Mouse (Mus musculus): ENCODE measurements around the gene Rerg. TPM values are rescaled to one million over a fixed set of nuclear protein-coding genes. Genes with fewer than 3 reads are reported as not detected.

Gene Rerg
- total RNA-seq, 2 experiments from 2014 or later = 8.0 to 12.6 TPM

DNA sequence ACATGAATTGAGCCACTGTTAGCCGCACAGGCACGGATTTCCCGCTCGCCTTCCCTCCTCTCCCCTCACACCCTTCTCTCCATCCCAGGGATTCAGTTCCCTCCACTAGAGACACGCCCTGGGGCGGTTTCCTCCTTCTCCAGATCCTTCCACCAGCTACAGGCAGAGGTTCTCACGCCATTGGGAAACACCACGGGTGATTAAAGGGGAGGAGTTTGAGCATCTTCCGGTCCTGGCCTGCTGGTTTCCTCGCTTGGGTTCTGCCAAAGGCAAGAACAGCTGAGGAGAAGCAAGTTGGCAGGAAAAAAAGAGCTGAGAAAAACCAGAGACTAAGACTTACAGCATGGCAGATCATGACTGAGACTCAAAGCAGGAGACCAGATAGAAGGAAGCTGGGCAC is 6.7 kb downstream of the Rerg start:
- DNase-seq (ENCODE audit: low spot score in 2 of 2) = no peak

DNA sequence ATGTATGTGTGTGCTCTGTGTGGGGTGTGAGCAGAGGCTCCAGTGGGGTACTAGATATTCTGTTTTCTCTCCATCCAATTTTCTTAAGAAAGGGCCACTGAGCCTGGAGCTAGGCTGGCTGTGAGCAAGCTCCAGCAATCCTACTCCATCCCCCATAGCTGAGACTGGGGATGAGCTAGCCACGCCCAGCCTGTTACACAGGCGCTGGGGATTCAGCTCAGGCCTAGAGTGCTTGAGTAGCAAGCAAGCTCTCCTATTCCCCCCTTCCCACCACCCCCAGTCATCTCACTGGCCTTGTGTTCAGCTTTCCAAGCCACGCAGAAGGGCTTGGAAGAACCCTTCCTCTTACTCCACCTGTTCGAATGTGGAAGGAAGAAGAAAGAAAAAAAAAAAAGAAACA is 7.2 kb downstream of the Rerg start:
- DNase-seq (ENCODE audit: low spot score in 2 of 2) = no peak

DNA sequence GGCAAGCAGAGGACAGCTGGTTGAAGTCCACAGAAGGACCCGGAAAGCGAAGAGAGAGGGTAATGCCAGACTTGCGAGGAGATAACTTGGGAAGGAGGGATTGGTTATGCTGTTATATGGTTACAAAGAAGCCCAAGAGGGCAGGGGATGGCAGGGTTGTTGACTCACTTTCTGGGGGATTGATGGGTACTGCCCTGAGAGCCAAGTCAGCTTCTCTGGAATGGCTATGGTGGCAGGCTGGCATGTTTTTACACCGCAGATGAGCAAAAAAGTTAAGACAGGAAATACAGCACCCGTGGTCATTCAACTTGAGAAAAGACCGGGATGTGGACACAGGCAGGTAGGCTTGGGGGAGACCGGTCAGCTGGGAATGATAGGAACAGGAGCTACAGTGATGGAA is 7.8 kb downstream of the Rerg start:
- no peak for DNase-seq (ENCODE audit: low spot score in 2 of 2)

DNA sequence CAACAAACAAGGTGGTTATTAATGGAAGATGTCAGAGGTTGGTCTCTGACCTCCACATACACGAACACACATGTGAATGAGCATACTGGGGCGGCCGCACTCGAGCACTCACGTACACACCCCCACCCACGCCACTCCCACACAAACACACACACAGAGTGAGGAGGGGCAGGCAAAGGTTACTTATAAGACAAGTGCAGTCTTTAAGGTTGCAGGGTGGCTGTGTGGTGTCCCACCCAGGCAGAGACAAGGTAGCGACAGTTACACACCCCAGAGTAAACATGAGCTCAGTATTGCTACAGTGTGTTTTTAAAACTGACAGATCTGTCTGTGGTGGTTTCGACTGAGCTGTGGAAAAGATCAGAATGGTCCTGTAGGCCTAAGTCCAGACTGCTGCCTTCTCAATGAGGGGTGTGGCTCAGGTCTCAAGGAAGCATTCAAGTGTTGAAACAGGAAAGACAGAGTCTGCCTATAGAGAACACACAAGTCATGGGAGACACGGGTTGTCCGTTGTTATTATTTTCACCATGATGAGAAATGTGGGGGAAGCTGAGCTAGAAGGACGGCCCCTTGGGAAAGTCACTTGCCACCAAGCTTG is 8.7 kb downstream of the Rerg start:
- DNase-seq (ENCODE audit: low spot score in 2 of 2) = no peak

DNA sequence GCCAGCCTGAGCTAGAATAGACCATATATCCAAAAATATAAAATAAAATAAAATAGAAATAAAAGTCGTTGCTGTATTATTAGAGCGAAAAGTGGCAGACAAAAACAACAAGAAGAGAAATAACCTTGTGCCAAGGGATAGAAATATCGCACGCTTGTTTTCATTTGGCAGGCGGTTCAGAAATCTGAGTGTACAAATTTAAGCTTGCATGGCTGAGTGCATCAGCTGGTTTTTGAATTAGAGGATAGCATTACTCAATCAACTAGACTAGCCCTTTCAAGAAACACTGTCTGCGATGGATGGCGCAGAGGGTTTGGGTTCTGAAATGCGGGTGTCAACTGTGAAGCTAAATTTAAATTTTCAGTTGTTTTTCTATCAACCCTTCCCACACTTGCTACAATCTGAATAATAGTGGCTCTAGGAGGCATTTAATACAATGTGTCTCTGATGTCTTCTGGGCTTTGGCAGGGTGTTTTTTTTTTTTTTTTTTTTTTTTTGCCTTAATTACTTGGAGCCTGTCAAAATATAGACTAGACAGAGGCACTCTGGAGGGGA is 10.8 kb downstream of the Rerg start:
- no peak for DNase-seq (ENCODE audit: low spot score in 2 of 2)

DNA sequence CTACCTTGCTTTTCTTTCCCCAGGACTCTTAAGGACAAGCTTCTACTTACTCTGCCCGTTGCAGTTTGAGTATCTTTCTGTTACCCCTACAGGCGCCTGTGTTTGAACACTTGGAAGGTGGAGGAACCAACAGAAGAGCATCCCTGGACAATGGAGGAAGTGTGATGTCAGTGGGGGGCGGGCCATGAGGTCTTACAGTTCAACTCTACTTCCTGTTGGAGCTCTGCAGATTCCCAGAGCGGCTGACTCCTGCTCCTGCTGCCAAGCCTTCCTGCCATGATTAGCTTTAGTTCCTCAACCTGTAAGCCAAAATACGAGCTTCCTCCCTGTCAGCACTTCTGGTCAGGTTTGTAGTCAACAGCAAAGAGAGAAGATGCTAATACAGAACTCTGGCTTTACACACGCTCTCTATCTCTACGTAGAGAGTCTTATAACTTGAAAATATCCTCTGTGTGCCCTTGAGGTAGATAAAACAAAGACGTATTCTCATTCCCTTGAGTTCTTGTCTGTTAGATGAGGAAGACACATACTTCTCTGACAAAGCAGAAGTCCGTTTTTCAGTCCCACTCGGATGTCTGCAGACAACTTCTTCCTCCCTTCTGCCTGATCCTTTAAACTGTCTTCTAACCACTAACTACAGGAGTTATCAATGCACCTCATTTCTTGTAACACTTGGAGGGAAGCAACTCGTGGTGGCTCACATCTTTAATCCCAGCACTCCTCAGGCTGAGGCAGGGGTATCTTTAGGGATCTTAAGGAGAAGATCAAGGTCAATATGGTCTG is 13.7 kb downstream of the Rerg start:
- no peak for DNase-seq (ENCODE audit: low spot score in 2 of 2)

DNA sequence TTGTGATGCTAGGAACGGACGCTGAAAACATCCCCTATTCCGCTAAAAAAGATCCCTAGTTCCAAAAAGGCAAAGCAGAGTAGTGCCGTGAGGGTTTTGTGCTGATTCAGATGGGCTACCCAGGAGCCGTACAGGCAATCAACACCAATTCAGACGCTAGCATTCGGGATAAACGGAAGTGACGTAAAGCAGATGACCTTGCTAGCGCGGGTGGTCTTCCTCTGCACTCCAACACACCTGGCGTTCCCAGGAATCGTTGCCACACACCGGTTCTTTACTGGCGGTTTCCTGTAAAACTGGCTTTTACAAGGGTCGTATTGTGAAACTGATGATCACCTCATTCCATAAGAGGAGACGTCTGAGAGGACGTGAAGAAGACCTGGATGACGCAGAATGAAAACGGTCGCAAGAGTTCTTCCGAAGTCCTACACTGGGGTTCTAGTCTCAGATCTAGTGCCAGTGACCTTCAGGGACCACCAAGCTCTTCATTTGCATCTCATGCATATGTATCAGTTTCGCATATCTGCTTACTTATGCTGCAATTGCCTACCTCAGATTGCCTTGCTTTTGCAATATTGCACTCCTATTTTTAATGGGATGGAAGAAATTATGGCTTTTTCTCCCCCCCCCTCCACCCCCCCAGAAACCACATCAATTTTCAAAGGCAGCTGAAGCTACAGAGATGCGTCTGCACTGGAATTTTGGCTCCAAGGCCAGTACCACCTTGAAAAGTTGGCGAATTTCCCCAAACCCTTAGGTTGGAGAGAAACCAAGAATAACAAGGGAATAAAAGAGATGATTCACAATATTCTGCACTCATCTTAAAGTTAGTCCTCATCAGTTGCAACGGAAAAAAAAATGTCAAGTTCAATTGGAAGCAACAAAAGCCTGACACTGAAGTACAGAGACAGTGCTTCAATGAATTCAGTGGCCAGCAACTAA is 14.8 kb downstream of the Rerg start:
- DNase-seq (ENCODE audit: low spot score in 2 of 2) = no peak

DNA sequence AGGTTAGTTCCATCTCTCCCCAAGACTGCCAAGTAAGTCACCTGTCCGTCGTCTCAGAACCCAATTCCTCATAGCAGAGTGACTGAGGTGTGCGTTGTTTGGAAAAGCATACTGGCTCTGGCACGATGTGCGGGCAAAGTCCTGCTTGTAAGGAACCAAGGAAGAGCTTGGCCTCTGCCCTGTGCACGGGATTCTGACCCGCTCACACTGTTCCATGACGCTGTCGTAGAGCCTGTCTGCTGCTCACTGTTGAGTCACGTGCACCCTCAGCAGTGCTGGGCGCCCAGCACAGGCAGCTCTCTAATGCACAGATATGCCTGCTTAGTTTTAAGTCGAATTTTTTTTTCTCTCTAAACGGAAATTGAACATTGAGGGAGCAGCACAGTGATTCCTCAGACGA is 17.3 kb downstream of the Rerg start:
- no peak for DNase-seq (ENCODE audit: low spot score in 2 of 2)

DNA sequence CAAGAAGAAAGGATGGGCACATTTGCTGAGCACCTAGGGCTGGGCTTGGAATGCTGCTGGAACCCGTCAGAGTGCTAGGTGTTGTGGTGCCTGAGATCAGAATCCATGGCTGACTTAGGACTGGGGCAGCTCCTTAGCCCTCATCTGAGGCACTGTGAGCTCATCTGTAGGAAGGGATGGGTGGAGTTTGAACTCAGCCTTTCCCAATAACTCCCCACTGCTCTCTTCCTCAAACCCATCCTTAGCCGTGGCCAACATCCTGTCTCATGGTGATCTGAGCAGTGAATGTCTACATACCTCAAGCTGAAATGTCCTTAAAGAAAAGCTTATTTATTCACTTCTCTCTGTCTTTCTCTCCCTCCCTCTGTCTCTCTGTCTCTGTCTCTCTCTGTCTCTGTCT is 19.3 kb downstream of the Rerg start:
- no peak for DNase-seq (ENCODE audit: low spot score in 2 of 2)

DNA sequence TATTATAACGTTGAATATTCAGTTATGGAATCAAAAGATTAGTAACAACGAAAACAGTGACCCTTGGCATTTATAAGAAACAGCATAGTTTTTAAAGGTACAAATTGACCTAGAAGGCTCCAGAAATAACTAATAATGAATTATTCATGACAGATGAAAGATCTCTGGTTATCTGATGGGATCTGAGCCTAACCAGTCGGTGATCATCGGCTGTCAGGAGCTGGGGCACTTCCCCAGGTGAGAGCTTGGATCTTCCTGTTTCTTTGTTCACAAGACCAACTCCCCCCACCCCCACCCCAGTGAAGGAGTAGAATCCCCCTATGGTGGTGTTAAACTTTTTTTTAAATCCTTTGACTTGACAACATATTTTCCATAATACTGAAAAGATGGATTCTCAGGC is 20.5 kb downstream of the Rerg start:
- no peak for DNase-seq (ENCODE audit: low spot score in 2 of 2)

DNA sequence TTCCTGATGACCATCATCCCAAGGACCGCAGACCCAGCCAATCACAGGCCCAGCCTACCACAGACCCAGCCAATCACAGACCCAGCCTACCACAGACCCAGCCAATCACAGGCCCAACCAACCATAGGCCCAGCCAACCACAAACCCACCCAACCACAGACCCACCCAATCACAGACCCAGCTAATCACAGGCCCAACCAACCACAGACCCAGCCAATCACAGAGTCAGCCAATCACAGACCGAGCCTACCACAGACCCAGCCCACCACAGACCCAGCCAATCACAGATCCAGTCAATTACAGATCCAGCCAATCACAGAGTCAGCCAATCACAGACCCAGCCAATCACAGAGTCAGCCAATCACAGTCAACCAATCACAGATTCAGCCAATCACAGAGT is 23.4 kb downstream of the Rerg start:
- DNase-seq (ENCODE audit: low spot score in 2 of 2) = no peak

DNA sequence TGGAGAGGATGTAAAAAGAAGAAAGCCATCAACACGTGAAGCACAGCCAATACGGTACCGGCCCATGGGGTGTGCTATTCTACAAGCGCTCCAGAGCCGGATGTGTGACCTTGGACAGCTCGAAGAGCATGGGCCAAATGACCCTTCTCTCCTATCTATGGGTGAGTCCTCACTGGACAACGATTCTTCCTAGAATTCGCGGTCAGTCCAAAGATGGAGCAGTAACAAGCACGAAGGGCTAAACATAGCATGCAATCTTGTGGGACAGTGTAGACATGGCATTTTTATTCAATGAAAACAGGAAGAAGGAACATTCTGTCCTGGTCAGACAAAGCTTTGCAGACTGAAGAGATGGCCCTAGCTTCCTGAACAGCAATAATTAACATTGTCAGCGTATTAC is 24.7 kb downstream of the Rerg start:
- no peak for DNase-seq (ENCODE audit: low spot score in 2 of 2)

DNA sequence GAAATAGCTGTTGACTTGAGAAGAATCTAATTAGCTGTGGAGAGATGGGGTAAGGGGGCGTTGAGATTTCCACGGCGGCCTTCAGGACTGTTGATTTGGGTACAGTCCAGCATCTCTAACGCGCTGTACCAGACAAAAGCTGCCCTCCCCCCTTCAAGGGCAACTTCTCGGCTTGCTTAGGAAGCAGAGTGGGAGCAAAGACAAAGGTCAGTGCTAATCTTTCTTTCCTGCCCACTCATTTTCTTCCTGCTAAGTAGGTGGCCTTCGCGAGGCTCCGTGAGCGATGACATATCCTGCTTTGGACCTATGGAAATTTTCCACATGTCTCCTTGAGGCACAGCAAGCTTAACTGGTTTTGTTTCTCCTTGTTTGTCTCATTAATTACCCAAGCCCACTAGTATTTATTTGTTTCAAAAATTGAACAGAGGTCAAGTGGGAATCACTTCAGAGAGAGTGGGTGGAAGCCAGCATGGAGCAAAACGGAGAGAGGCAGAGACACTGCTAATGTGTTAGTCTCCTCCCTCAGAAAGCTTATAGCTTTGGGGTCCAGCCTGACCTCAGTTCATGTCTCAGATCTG is 25.2 kb downstream of the Rerg start:
- no peak for DNase-seq (ENCODE audit: low spot score in 2 of 2)

DNA sequence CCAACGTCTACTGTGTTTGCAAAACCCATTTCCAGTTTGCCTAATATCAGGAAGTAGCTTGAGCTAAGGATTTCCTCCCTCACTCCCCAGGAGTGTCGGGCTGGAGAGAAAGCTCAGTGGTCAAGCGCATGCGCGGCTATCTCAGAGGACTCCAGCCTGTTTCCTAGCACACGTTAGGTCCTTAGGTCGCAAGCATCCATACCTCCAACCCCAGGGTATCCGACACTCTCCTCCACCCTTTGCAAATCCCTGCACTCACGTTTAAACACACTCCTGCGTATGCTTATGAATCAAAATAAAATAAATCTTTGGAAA is 25.8 kb downstream of the Rerg start:
- no peak for DNase-seq (ENCODE audit: low spot score in 2 of 2)

DNA sequence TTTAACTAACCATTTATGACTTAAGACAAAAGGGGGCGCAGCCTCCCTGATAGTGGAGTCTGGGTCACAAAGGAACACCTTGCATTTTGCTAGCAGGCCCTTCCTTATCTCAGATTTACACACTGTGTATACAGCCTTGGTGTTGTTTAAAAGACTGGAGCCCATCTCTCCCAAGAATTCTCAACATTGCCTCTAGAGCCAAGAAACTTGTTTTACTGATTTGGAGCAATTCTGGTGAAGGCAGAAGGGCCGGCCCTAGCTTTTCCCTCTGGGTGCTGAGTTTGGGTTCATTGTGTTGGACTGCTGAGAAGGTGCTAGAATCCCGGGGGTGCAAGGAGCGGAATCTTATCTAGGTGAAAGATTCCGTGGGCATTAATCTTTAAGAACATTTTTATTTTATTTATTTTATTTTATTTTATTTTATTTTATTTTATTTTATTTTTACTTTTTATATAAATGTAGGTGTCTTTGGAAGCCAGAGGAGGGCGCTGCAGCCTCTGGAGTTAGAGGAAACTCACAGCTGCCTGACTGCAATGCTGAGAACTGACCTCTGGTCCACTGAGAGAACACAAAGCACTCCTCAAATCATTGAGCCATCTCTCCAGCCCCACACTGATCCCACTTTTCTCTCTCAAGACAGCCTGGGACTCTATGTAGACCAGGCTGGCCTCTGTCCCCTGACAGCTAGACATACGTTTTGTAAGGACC is 26.3 kb downstream of the Rerg start:
- no peak for DNase-seq (ENCODE audit: low spot score in 2 of 2)

DNA sequence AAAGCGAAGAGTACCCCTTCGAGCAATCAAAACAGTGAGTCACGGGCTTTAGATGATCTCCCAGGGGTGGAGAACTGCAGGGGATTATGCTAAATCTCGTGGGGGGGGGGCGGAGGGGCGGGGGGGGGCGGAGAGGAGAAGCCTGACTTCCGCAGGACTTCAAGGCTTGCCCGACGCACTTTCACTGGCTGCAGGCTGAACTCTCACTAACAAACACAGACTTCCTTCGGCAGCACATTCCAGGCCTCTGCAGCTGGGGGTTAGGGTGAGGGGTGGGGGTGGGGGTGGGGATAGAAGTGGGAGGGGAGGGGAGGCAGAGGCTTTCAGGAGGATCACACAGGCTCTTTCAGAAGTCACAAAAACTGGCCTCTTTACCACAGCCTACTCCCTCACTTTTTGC is 27.5 kb downstream of the Rerg start:
- no peak for DNase-seq (ENCODE audit: low spot score in 2 of 2)

DNA sequence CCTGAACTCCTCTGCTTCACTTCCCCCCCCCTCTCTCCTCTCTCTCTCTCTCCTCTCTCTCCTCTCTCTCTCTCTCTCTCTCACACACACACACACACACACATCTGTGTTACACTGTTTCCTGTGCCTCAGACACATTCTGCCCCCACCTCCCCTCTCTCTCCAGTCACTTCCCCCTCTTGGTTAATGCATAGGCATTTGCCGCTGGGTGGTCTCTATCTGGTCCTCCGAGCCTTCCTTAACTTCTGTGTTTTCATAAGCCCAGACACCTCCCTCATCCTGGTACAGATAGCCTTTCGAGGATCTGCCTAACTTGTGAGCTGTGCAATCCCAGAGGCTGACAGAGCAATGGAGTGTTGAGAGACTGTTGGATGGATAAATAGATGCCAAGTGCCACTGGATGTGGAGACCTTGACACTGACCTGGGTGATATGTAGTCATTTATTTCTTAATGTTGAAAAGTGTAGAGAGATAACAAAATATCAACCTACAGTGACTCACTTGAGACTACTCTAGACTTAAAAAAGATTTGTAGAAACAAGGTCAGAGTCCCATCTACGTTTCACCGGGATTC is 29.0 kb downstream of the Rerg start:
- DNase-seq (ENCODE audit: low spot score in 2 of 2) = no peak

DNA sequence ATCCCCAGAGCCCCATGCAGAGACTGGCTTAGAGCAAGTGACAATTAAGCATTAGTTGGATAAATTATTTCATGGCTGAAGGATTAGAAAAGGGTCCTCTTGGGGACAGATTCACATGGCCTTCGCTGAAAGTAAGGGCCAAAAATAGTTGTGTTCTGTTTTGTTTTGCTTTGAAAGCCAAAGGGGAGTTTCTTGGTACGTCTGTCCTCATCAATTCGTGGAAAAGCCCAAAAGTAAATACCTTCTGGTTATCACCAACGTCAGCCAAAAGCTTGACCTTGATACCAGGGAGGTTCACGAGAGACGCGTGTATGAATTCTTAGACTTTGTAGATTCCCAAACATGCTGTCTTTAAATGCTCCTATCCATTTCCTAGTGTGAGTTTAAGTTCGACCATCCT is 31.5 kb downstream of the Rerg start:
- no peak for DNase-seq (ENCODE audit: low spot score in 2 of 2)

DNA sequence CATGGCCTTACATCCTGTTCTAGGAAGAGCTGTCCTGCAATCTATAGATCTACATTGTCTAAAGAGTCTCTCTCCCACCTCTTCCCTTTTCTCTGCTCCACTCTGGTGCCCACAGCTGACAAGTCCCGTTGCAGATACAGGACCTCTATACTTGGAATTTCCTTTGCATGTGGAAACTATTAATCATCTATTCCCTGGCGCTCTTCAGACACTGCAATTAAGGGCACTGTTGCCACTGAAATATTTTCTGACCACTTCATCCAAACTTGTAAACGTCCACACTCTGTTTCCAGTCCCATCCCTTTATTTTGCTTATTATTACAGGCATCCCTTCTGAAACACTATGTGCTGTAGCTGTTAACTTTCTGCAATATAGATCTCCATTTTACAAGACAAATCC is 31.9 kb downstream of the Rerg start:
- DNase-seq (ENCODE audit: low spot score in 2 of 2) = no peak

DNA sequence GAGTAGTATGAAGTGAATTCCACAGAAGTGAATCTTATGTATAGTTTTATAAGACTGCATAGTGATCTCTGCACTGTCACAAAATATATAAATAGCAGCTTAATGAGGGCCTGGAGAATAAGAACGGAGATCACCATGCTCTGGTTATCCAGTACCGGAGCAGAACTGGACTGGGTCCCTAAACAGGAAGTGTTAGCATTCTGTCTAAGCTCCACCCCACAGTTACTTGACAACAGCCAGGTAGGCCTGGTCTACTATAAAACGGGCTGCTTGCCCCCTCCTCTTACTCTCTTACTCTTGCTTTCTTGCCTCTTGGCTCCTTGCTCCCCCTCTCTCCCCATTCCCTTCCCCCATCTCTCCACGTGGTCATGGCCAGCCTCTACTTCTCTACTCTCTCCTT is 33.9 kb downstream of the Rerg start:
- no peak for DNase-seq (ENCODE audit: low spot score in 2 of 2)
